Mouse (Mus musculus) c-Kit-positive CD71-negative TER-119-negative erythroid progenitor cells, embryonic 14.5 days (primary cell): ENCODE data around the gene Chl1.
A peak's percentile ranks its signal among the peaks of the same experiment; 100 is the strongest.

Source experiments
- DNase-seq: peaks from one replicate; pipeline ENCODE4 v3.0.0-alpha.2; 2013; ENCODE audit warnings: low read depth

Gene Chl1

GRCm38 (mm10) chr6:103510392-103511289 lies at the start of gene Chl1:
TSS of gene Chl1 (plus strand) at chr6:103510586.
- no peak for DNase-seq

DNA sequence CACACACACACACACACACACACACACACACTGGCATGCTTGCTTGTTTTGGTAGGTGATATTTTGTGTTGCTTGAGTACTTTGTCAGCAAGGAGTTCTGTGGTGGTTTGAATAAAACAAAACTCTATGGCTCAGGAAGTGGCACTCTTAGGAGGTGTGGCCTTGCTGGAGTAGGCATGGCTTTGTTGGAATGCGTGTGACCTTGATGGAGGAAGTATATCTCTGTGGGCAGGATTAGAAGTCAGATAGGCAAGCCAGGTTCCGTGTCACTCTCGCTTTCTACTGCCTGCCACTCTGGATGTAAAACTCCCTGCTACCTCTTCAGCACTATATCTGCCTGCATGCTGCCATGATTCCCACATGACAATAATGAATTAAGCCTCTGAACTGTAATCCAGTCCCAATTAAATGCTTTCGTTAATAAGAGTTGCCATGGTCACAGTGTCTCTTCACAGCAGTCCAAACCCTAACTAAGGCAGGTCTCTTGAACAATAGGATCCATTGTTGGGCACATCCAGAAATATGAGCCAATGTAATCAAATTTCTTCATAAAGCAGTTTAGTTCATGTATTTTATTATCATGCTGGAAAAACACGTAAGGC lies 44.8 kb upstream of the Chl1 start:
- no peak for DNase-seq

GRCm38 (mm10) chr6:103473316-103473715 lies 37.1 kb upstream of the Chl1 start:
- DNase-seq = peak; percentile 9

DNA sequence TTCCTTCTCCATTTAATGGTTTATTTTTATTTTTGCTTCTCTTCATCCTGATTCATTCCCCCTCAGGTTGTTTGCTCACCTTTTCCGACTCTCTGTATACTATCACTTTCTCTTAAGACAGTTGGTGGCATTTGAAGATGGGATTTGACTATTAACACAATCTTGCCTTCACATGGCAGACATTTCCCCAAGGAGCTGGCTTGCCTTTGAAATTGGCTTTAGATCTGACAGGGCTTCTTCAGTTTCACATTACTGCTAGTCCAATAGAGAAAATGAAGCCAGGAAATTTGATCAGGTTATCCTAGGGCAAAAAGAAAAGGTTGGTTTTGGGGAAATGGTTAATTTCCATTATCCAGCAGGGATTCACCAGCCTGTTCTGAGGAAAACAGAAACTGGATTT lies 23.2 kb upstream of the Chl1 start:
- DNase-seq = no peak

DNA sequence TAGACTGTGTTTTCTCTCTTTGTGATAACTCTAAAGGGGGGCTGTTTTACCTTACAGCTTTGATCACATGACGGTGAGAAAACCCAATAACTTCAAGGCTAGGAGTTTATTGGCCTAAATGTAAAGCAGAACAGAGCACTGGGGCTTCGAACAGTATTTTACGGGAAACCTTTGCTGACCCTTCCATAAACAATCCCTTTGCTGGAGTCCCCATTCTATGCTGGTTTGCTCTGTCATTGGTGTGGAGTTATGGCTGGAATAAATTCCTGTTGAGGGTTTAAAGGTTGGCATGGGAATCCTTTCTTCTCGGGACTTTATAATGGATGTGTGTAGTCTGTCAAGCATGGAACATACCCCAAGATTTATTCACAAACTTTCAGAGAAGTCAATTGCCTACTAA lies 12.0 kb upstream of the Chl1 start:
- DNase-seq = no peak

DNA sequence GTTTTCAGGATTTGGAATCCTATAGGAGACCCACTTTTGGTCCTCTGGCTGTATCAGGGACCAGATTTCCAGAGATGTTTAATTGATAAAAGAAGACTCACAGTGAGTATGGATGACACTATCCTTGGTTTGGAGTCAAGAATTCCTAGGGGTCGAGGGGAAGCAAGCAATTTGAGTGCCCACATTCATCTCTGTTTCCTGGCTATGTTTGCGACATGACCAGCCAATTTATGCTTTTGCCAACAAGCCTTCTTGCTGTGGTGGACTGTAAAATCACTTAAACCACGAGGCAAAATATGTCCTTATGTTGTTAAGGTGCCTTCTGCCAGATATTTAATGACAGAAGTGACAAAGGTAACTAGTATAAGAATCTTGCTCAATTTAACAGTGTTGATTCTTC lies 6.3 kb upstream of the Chl1 start:
- no peak for DNase-seq

- DNase-seq = no peak
Measured at GRCm38 (mm10) chr6:103507751-103508575, 2.4 kb upstream of the Chl1 start.

- DNase-seq = no peak
Measured at GRCm38 (mm10) chr6:103509596-103509995, 790 bp upstream of the Chl1 start.

GRCm38 (mm10) chr6:103511290-103511971 lies 1.0 kb downstream of the Chl1 start:
- DNase-seq = no peak

GRCm38 (mm10) chr6:103511972-103512565 lies 1.7 kb downstream of the Chl1 start:
- no peak for DNase-seq

GRCm38 (mm10) chr6:103512911-103513321 lies 2.5 kb downstream of the Chl1 start:
- no peak for DNase-seq

DNA sequence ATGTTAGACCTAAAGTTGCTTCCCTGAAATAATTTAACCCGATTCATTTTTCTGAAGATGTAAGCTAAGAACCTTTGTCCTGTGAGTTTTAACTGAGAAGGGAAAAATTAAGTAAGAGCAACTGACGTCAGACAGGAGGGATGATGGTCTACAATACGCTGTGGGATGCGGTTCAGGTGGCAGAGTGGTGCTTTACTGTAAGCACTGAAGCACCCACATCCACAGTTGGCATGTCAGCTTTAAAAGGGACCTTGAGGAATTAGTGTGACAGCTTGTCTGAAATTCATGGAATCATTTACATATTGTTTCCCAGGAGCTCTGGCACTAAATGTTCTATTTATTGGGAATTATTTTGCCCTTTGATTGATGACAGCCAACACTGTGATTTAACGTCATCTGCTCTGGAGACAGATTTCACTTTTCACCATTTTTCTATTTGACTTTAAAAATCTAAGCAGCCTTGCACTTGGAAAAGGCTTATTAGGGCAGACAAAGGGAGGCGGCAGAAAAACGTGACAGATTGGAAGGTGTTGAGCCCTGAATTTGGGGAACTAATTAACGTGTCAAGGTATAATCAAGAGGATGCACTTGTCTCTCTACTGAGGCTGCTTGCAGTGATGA lies 3.3 kb downstream of the Chl1 start:
- no peak for DNase-seq

GRCm38 (mm10) chr6:103514346-103514745 lies 4.0 kb downstream of the Chl1 start:
- DNase-seq = no peak

DNA sequence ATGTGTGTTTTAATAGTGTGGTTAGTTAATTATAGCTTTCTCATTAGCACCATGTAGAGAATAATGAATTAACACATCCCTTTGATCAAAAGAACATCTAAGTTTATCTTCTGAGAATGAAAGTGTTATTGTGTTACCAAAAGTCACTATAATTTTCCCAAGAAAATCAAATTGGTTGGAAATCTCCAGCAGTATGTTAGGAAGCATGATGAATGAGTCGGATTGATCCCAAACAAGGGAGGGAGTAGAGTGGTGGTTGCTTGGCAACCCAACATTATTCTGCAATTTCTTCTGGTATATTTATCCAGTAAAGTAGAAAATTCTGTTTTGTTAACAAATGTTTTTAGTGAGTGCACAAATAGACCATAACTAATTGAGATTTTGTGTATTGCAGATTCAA lies 4.4 kb downstream of the Chl1 start:
- no peak for DNase-seq

DNA sequence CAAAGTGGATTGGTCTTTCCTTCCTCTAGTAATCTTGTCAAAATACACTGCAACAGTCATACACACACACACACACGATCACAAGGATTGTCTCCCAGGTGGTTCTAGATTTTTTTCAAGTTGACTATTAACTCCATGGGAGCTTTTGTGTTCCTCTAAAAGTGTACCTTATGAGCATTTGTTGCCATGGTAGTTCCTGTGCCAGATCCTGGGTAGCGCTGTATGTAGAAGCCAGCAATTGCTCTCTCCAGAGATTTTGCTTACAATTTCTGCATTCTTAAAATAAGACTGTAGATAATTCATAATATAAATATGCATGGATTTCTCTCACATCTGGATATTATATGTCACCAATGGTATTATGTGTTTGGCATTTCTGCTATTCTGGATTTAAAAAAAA lies 9.2 kb downstream of the Chl1 start:
- no peak for DNase-seq

- no peak for DNase-seq
Measured at GRCm38 (mm10) chr6:103525326-103526024, 15.1 kb downstream of the Chl1 start.

DNA sequence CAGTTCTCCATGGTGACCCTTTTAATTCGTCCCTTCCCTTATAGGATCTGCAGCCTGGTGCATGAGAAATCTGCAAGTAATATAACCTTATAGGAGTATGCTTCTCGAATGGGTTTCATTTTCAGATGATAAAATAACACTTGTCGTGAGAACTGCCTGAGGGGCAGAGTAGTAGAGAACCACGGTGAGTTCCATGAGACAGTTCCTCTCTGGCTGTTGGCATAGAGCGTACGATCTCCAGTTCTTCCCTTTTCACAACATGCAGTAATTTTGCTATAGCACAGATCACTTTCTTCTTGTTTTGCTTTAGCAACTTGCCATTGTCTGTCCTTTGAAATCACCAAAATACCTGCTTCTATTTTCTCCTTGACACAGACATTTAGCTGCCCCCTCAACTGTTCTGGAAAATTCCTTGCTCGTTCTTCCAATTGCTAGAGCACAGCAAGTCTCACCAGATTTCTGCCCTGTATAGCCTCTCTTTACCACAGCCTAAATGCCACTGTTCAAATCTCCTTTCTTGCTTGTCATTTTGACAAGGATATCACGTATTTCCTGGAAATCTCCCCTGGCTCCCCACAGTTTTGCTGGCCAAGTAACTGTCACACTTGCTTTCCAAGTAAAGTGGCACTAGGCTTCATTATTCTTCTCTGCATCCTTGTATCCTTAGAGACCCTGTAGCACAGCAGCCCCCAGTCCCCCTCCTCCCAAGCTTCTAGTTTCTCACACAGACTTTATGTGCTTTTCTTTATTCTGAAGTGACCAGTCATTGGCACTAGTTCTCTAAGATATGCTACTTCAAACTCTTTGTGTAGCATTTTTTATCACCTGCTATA lies 16.8 kb downstream of the Chl1 start:
- no peak for DNase-seq

- no peak for DNase-seq
Measured at GRCm38 (mm10) chr6:103533048-103533447, 22.7 kb downstream of the Chl1 start.

DNA sequence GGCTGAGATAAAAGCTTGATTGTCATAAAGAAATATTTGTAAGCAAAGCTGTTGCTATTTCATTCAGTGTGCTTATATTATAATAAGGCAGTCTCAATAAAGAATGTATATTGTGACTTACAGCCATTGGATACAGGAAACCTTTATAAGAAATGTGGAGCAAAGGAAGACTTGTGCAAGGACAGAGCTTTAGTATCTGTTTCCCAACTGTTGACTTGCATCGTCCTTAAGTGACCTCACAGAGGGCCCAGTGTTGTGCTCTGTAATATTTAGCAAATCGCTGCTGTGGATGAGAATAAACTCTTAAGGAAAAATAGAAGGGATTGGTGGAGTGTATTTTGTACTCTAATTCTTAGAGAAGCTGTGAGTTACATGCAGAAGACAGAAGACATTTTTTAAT lies 23.6 kb downstream of the Chl1 start:
- DNase-seq = no peak

- no peak for DNase-seq
Measured at GRCm38 (mm10) chr6:103542576-103542975, 32.2 kb downstream of the Chl1 start.
